Mouse (Mus musculus) A20 (cell line): Measurements from ENCODE around the gene Zfp646.
"Not testable (repeated sequence)": the region's sequence is repeated elsewhere in the genome, so short reads cannot be mapped to it uniquely, and the experiment has no call there.

ENCODE experiments used
- DNase-seq: peaks from one replicate; pipeline ENCODE4 v3.0.0-alpha.2; 2011; ENCODE audit warnings: low read depth, low spot score

Zfp646 gene

GRCm38 (mm10) chr7:127876041-127876466, at the start of gene Zfp646:
TSS of gene Zfp646 (plus strand) at chr7:127876221.
- DNase-seq = peak; percentile 94

GRCm38 (mm10) chr7:127835550-127835949, 40.5 kb upstream of the Zfp646 start:
- DNase-seq = no peak

- DNase-seq = no peak
These were observed 38.5 kb upstream of the Zfp646 start for GRCm38 (mm10) chr7:127837473-127837872.

GRCm38 (mm10) chr7:127837878-127838277, 38.1 kb upstream of the Zfp646 start:
- not testable (repeated sequence) for DNase-seq

GRCm38 (mm10) chr7:127840031-127840430, 36.0 kb upstream of the Zfp646 start:
- DNase-seq = peak; percentile 50

GRCm38 (mm10) chr7:127840886-127841285, 35.1 kb upstream of the Zfp646 start:
- DNase-seq = no peak

- DNase-seq = peak; percentile 96
These were observed 34.6 kb upstream of the Zfp646 start for GRCm38 (mm10) chr7:127841340-127842000.

GRCm38 (mm10) chr7:127842001-127842718, 33.9 kb upstream of the Zfp646 start:
- DNase-seq = peak; percentile 89

GRCm38 (mm10) chr7:127849973-127850875, 25.8 kb upstream of the Zfp646 start:
- no peak for DNase-seq

- DNase-seq = no peak
These were observed 25.1 kb upstream of the Zfp646 start for GRCm38 (mm10) chr7:127850906-127851305.

GRCm38 (mm10) chr7:127858258-127858657, 17.8 kb upstream of the Zfp646 start:
- no peak for DNase-seq

- no peak for DNase-seq
These were observed 9.6 kb upstream of the Zfp646 start for GRCm38 (mm10) chr7:127866434-127866833.

- no peak for DNase-seq
These were observed 8.4 kb upstream of the Zfp646 start for GRCm38 (mm10) chr7:127867641-127868040.

GRCm38 (mm10) chr7:127869149-127869810, 6.7 kb upstream of the Zfp646 start:
- DNase-seq = no peak

GRCm38 (mm10) chr7:127870136-127870821, 5.7 kb upstream of the Zfp646 start:
- DNase-seq = peak; percentile 44

- DNase-seq = no peak
These were observed 1.0 kb upstream of the Zfp646 start for GRCm38 (mm10) chr7:127874812-127875626.

GRCm38 (mm10) chr7:127875627-127876001, 407 bp upstream of the Zfp646 start:
- peak; percentile 94 for DNase-seq

GRCm38 (mm10) chr7:127876467-127877348, 687 bp downstream of the Zfp646 start, which contains the start of gene Zfp668:
TSS of gene Zfp668 (minus strand) at chr7:127876828.
- peak; percentile 98 for DNase-seq

- no peak for DNase-seq
These were observed 3.3 kb downstream of the Zfp646 start for GRCm38 (mm10) chr7:127879301-127879700.
